Mouse (Mus musculus) heart, embryonic 12.5 days (tissue): ENCODE results near the gene Tmsb15l. TPM values are rescaled to one million over a fixed set of nuclear protein-coding genes. Genes with fewer than 3 reads are reported as not detected.
A peak's percentile ranks its signal among the peaks of the same experiment; 100 is the strongest.

Experiments
- ATAC-seq: fragments of 200-750 bp; cut with Nextera tagmentation; 2 replicates; pipeline ENCODE4 v1.8.0; 2017; ENCODE audit warnings: moderate TSS enrichment, moderate library complexity; ENCODE audit not compliant: insufficient number of reproducible peaks, low FRiP score
- H3K27ac ChIP-seq: fragments of 300-500 bp; sonication (generic); 2 replicates; pipeline ENCODE4 v1.5.1; 2016; ENCODE audit warnings: mild to moderate bottlenecking, moderate library complexity; ENCODE audit not compliant: poor library complexity, severe bottlenecking
- H3K27me3 ChIP-seq: fragments of 300-500 bp; sonication (generic); replicated peaks from 2 replicates; pipeline ENCODE4 v1.6.1; 2016; ENCODE audit warnings: mild to moderate bottlenecking, moderate library complexity
- H3K36me3 ChIP-seq: fragments of 300-500 bp; sonication (generic); 2 replicates; pipeline ENCODE4 v1.6.1; 2016; ENCODE audit warnings: mild to moderate bottlenecking, moderate library complexity
- H3K4me1 ChIP-seq: fragments of 300-500 bp; sonication (generic); replicated peaks from 2 replicates; pipeline ENCODE4 v1.6.1; 2016; ENCODE audit warnings: mild to moderate bottlenecking
- H3K4me2 ChIP-seq: fragments of 300-500 bp; sonication (generic); 2 replicates; pipeline ENCODE4 v1.6.1; 2016; ENCODE audit warnings: mild to moderate bottlenecking, moderate library complexity
- H3K4me3 ChIP-seq: fragments of 300-500 bp; sonication (generic); 2 replicates; pipeline ENCODE4 v1.5.1; 2016; ENCODE audit warnings: mild to moderate bottlenecking
- H3K9ac ChIP-seq: fragments of 300-500 bp; sonication (generic); 2 replicates; pipeline ENCODE4 v1.6.1; 2016; ENCODE audit warnings: mild to moderate bottlenecking, moderate library complexity
- H3K9me3 ChIP-seq: fragments of 300-500 bp; sonication (generic); replicated peaks from 2 replicates; pipeline ENCODE4 v1.6.1; 2016; ENCODE audit warnings: mild to moderate bottlenecking, moderate library complexity
- WGBS: fragments of 180-500 bp; shearing (Covaris S2); methylation state at CpG from one replicate; pipeline ENCODE4 v1.1.7; 2016; 5-methylcytosine and 5-hydroxymethylcytosine counted together
- polyA plus RNA-seq: library from polyadenylated mRNA; unstranded; fragments of >200 nt; fragmentation: Nextera tagmentation; extraction: Ambion mirVana; gene quantifications from 2 replicates; pipeline ENCODE4 v1.2.1, GENCODE M21; 2016

The Tmsb15l gene
- 1.4 and 2.3 TPM in 2 replicates for polyA plus RNA-seq

DNA sequence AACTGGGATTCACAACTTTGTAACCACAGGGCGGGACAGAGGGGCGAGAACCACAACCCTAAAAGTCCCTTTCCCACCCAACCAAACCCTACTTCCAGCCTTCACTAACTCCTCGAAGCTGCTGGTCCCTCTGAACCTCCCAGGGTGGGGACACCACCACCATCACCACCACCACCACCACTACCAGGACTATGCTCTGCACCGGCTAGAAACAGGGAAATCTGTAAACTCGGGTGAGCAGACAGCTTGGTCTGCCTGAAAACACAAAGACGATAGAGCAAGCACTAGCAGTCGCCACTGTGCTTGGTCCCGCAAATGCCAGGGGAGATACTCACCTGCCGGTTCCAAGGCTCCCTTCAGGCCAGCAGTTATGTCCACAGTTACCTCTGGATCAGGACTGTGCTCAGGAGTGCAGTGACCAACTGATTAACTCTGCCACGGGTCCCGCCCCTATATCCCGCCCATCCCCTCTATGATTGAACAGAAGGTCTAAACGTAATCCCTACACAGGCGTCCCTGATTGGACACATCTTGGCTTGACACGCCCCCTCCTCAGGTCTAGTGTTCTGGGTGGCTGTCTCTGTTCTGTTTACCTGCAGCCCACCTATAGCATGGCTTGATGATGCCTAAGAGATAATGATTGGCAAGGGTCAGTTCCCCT, at the start of gene Tmsb15l, which contains the start of gene Tmsb15b1:
Tmsb15l (minus strand) TSS at position 446 of the 661 bp plus-strand sequence.
Tmsb15b1 (minus strand) TSS at position 451 of the 661 bp plus-strand sequence.
- Histone ChIP-seq H3K36me3 (no peaks in the 10 kb centered on the region), H3K27ac (no peak within 1 kb of the TSS), H3K27me3 (no peaks in the 10 kb centered on the region), H3K9me3 (no peaks in the 10 kb centered on the region), H3K4me2 (peak within 1 kb of the TSS; percentile 61), H3K9ac (peak within 1 kb of the TSS; percentile 35; the same call in 1 of the 2 replicates), H3K4me3 (peak within 1 kb of the TSS; percentile 51), H3K4me1 (no peaks in the 10 kb centered on the region)
- ATAC-seq, result peak; percentile 96
- WGBS, result 27% methylated on average over 15 of the region's 15 CpGs

DNA sequence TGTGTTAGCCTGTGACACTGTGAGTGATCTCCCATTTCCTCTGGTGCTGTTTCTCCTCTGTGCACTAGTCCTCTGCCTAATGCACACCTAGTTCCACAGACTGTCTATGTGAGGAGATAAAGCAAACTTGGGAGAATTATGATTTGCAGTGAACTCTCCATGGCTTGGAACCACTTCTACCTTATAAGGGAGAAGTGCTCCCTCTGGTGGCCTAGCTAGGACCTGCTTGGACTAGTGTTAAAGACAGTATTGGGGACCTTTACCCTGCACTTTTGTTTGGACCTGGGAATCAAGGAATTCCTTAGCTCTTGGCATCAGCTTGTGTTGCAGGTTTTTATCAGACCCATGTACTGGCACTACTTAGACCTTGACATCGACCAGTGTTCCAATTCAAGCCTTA, 42.6 kb upstream of the Tmsb15l start:
- H3K4me2 ChIP-seq, result no peak overlapping the region
- 20% methylated on average over 1 of the region's 1 CpGs for WGBS
- H3K9ac ChIP-seq, result no peak overlapping the region
- 0 out of 2 replicates have a peak, but pooled peaks cover 2% of the 10 kb centered on the region for H3K4me1 ChIP-seq
- no peak overlapping the region for H3K4me3 ChIP-seq
- 0 out of 2 replicates have a peak, but pooled peaks cover 7% of the 10 kb centered on the region for H3K36me3 ChIP-seq
- ATAC-seq, result no peak
- H3K27ac ChIP-seq, result no peak overlapping the region
- H3K27me3 ChIP-seq, result no peaks in the 10 kb centered on the region
- no peaks in the 10 kb centered on the region for H3K9me3 ChIP-seq

DNA sequence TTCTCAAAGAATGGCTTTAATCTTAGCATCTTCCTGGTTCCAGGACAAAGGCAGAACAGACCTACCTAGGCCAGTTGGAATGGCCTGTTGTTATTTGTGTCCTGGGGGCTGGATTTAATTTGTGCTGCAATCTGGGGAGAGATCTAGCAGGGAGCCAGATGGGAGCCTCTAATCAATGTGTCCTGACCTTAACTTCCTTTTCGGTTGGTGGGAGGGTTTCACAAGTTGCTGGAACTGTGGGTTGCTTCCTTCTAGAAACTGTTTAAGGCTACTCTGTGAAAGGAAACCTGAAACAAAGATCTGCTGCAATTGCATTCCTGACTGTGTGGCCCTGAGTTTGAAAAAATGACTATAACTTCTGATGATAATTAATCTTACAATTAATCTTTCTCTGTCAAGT, 41.0 kb upstream of the Tmsb15l start:
- H3K4me2 ChIP-seq, result no peak overlapping the region
- no peak overlapping the region for H3K27ac ChIP-seq

DNA sequence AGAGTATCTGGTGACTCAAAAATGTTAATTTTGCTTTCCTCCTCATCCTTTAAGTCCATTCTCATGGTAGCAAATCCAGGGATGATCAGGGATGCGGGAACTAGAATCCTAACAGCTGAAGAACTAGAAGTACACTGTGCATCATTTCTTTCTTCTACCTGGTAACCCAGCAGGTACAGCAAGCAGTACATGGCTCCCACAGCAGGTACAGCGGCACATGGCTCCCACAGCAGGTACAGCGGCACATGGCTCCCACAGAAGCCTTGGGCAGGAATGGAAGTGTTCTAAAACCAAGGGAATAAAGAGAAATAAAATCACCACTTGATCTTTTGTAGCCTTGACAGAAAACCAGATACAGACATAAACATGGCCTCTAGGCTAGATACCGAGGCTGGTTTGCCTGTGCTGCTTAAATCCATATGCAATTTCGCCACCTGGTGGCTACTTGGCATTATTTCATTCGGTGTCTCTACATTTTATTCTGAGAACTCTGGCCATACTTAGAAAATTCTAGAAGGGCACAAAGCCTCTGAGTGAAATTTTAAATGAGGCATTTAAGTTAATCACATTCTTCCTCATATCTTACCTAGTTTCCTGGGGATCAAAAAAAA, 38.5 kb upstream of the Tmsb15l start:
- Histone ChIP-seq H3K27me3 (no peaks in the 10 kb centered on the region), H3K4me1 (no peaks in the 10 kb centered on the region), H3K4me3 (no peak overlapping the region), H3K27ac (no peak overlapping the region), H3K36me3 (0 out of 2 replicates have a peak, but pooled peaks cover 4% of the 10 kb centered on the region), H3K9ac (no peak overlapping the region), H3K9me3 (no peaks in the 10 kb centered on the region), H3K4me2 (no peak overlapping the region)
- 53% methylated on average over 6 of the region's 6 CpGs for WGBS
- ATAC-seq, result no peak

More for the DNA sequence above, 41.0 kb upstream of the Tmsb15l start:
- Histone ChIP-seq H3K9me3 (no peaks in the 10 kb centered on the region), H3K36me3 (0 out of 2 replicates have a peak, but pooled peaks cover 8% of the 10 kb centered on the region), H3K9ac (no peak overlapping the region), H3K4me3 (no peak overlapping the region), H3K4me1 (0 out of 2 replicates have a peak, but pooled peaks cover 2% of the 10 kb centered on the region), H3K27me3 (no peaks in the 10 kb centered on the region)
- WGBS, result 75% methylated on average over 1 of the region's 1 CpGs
- no peak for ATAC-seq

DNA sequence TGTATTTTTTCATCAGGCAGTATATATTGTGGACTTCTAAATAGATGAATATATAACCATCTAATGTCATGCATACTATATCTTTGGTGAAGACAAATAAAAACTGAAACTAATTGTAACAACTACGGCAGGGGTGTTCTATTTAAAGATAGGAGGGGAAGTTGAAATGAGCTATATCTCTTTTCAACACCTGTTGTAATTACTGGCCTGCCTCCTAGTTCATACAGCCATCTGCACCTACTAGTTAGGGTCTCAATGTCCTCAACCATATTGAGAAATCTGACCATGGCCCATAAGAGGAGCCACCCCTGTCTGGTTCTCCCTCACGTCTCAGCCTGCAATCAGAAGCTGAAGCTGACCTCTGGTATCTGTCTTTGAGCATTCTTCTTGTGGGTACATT, 19.6 kb upstream of the Tmsb15l start:
- ATAC-seq, result no peak
- Histone ChIP-seq H3K4me3 (no peak overlapping the region), H3K27ac (no peak overlapping the region), H3K9me3 (no peaks in the 10 kb centered on the region), H3K9ac (no peak overlapping the region), H3K27me3 (peaks cover 39% of the 10 kb centered on the region), H3K4me1 (no peaks in the 10 kb centered on the region), H3K4me2 (no peak overlapping the region), H3K36me3 (no peaks in the 10 kb centered on the region)
- 63% methylated on average over 2 of the region's 2 CpGs for WGBS

DNA sequence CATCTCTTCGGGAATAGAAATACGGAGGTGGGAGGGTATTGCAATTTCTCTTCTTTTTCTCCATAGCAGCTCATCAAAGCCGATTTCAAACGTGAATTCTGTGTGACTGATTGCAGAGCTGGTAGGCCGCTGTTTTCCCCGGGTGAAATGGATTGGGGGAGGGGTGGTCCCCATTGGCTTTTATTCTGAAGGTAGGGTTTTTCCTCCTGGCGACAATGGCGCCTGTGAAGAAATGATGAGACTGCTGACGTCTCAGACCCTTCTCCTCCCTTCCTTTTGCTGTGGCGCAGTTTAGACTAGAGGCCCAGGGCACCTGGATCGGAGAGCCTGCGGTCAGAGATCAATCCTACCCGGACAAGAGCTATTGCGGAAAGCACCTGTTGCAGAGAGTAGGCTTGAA, 17.0 kb upstream of the Tmsb15l start:
- H3K36me3 ChIP-seq, result no peaks in the 10 kb centered on the region
- H3K4me3 ChIP-seq, result peak overlapping the region; percentile 46
- no peaks in the 10 kb centered on the region for H3K4me1 ChIP-seq
- H3K4me2 ChIP-seq, result peak overlapping the region; percentile 75
- H3K9ac ChIP-seq, result no peak overlapping the region
- H3K27me3 ChIP-seq, result peaks cover 45% of the 10 kb centered on the region
- H3K9me3 ChIP-seq, result no peaks in the 10 kb centered on the region
- no peak overlapping the region for H3K27ac ChIP-seq
- WGBS, result 32% methylated on average over 14 of the region's 14 CpGs
- no peak for ATAC-seq

DNA sequence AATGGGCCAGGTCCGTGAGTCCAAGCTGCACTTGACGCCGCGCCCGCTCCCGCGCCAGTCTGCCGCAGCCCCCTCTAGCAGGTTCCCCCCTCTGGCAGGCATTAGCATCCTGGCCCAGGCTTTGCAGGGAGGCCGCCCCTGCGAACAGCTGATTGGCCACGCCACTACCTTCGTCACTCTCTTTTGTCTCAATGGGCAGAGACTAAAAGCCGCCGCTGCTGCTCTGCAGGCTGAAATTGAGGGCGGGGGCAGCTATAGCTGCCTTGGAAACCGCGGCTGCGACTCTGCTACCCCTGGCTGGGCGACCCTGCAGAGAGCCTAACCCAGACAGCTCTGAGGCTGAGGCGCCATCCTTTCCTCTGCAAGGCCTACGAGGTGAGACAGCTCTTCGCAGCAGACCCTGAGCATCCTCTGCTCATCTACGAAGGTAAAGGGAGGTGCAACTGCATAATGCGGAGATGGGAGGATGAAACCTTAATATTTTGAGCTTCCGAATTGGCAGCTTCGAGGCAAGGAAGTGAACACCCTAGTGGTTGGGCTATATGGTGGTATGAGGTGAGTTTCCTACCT, 16.4 kb upstream of the Tmsb15l start, which contains the start of gene Zcchc18:
Zcchc18 (plus strand) TSS at position 178 of the 570 bp plus-strand sequence.
- 19% methylated on average over 26 of the region's 26 CpGs for WGBS
- Histone ChIP-seq H3K36me3 (no peaks in the 10 kb centered on the region), H3K27me3 (peaks cover 45% of the 10 kb centered on the region), H3K9ac (peak within 1 kb of the TSS; percentile 45), H3K4me1 (no peaks in the 10 kb centered on the region), H3K4me2 (peak within 1 kb of the TSS; percentile 75), H3K9me3 (no peaks in the 10 kb centered on the region), H3K4me3 (peak within 1 kb of the TSS; percentile 46), H3K27ac (no peak within 1 kb of the TSS)
- ATAC-seq, result peak; percentile 81

DNA sequence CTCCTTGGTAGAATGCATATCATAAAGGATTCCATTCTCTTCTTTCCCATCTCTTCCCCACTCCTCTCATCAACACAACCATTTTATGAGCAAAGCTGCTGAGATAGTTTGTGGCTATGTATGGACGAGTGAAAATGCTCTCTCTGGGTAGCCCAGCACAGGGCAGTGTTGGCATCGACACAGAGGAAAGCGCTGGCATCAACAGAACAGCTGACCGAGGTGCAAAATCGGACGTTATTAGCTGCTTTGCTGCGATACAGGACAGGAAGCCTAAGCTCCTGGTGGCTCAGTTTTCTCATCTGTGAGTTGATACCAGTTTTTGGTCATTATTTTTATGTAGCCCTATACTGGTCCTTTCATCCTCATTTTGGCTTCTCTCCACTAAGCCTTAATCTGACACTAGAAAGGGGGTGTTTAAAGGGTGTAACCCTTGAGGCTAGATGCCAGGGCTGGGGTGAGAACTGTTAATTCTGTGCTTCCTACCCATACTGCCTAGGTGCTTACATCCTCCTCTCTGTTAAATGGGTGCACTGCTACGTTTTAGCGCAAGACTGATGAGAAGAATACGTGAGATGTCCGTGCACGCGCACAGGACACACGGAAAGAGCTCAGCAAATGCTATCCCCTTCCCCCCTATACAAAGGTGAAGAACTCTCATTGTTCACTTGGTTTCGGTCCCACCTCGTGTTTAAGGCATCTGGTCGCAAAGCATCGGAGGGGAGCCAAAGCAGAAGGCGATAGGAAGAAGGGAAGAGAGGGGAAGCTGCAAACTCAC, 15.7 kb upstream of the Tmsb15l start:
- Histone ChIP-seq H3K4me2 (peak overlapping the region; percentile 75), H3K27me3 (peaks cover 45% of the 10 kb centered on the region), H3K4me3 (peak overlapping the region; percentile 46), H3K9me3 (no peaks in the 10 kb centered on the region), H3K27ac (no peak overlapping the region), H3K36me3 (no peaks in the 10 kb centered on the region), H3K4me1 (no peaks in the 10 kb centered on the region), H3K9ac (no peak overlapping the region)
- no peak for ATAC-seq
- 19% methylated on average over 19 of the region's 19 CpGs for WGBS

DNA sequence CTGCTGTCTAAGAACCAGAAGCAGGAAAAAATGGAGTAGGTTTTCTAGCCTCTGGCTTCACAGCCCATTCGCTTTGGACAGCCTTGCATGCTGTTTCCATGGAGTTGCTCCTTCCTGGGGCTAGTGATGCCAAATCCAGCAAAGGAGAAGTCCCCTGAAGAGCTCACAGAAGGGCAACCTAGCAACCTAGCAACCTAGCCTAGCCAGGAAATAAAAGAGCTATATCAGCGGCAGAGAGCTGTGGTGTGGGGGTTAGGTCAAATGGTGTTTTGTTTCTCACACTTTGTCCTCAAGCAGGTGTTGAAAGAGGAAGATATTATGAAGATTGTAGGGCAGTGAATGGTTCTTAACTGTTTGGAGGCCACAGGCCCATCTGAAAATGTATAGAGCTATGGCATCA, 14.6 kb upstream of the Tmsb15l start:
- Histone ChIP-seq H3K27ac (no peak overlapping the region), H3K9ac (no peak overlapping the region), H3K27me3 (peaks cover 45% of the 10 kb centered on the region), H3K4me3 (no peak overlapping the region), H3K36me3 (no peaks in the 10 kb centered on the region), H3K4me1 (no peaks in the 10 kb centered on the region), H3K9me3 (no peaks in the 10 kb centered on the region), H3K4me2 (no peak overlapping the region)
- WGBS, result 47% methylated on average over 2 of the region's 2 CpGs
- ATAC-seq, result no peak

DNA sequence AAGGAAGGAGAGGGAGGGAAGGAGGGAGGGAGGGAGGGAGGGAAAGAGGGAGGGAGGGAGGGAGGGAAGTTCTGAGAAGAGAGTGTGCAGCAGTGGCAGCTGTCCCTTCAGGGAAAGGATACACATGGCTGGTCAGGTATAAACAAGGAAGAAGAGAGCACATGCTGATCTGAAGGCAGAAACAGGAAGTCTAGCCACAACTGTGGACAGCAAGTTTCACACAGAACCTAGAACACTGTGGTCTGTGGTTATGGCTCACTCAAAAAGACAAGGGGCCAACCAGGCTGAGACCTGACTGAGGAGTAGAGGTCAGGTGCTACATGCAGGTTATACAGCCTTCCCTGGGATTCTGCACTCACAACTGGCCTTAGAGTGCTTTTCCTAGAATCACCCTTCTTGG, 9.4 kb upstream of the Tmsb15l start:
- Histone ChIP-seq H3K9ac (no peak overlapping the region), H3K9me3 (no peaks in the 10 kb centered on the region), H3K4me1 (no peaks in the 10 kb centered on the region), H3K36me3 (no peaks in the 10 kb centered on the region), H3K4me2 (no peak overlapping the region), H3K27me3 (peaks cover 4% of the 10 kb centered on the region), H3K27ac (no peak overlapping the region), H3K4me3 (no peak overlapping the region)
- no peak for ATAC-seq

DNA sequence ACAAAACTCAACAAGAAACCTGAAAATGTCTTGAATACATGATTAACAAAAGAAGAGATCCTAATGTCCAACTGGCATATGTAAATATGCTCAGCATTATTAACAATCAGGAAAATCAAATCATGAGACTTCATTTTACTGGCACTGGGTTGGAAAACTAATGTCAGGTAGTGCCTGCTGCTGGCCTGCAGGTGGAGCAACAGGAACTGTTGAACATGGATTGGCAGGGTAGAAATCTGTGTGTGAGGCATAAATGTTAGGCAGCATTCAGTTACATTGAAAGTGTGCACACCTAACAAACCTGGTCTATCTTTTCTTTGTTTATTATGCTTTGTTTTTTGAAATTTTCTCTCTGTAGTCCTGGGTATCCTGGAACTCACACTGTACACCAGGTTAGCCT, 1.9 kb upstream of the Tmsb15l start:
- Histone ChIP-seq H3K9ac (no peak overlapping the region), H3K36me3 (no peaks in the 10 kb centered on the region), H3K27me3 (no peaks in the 10 kb centered on the region), H3K4me2 (no peak overlapping the region), H3K9me3 (no peaks in the 10 kb centered on the region), H3K27ac (no peak overlapping the region), H3K4me3 (no peak overlapping the region), H3K4me1 (no peaks in the 10 kb centered on the region)
- no peak for ATAC-seq
